Mouse (Mus musculus) gastrocnemius, postnatal 25 days (tissue): ENCODE measurements around the gene Prex1. TPM values are rescaled to one million over a fixed set of nuclear protein-coding genes. Genes with fewer than 3 reads are reported as not detected.

ENCODE experiments used
- DNase-seq: peaks from one replicate; pipeline ENCODE4 v3.0.0; 2022
- total RNA-seq, 2 experiments: library from RNA; stranded (reverse); gene quantifications; 1 replicate in 1 of 2; 2 replicates in 1 of 2; pipeline ENCODE4 v1.2.3; 2021

Prex1 gene
- total RNA-seq, 2 experiments from 2014 or later: 5.4 to 7.6 TPM

GRCm38 (mm10) chr2:166559531-166559930 is 154.1 kb downstream of the Prex1 start:
- DNase-seq: no peak

GRCm38 (mm10) chr2:166555508-166555907 is 158.1 kb downstream of the Prex1 start:
- no peak for DNase-seq

GRCm38 (mm10) chr2:166554169-166554505 is 159.5 kb downstream of the Prex1 start:
- no peak for DNase-seq

- no peak for DNase-seq
Observed at GRCm38 (mm10) chr2:166553502-166554168, 160.0 kb downstream of the Prex1 start.

GRCm38 (mm10) chr2:166552657-166553056 is 161.0 kb downstream of the Prex1 start:
- DNase-seq: no peak

- no peak for DNase-seq
Observed at GRCm38 (mm10) chr2:166551831-166552498, 161.7 kb downstream of the Prex1 start.

- DNase-seq: no peak
Observed at GRCm38 (mm10) chr2:166549871-166550270, 163.8 kb downstream of the Prex1 start.

GRCm38 (mm10) chr2:166549069-166549468 is 164.6 kb downstream of the Prex1 start:
- DNase-seq: no peak

- no peak for DNase-seq
Observed at GRCm38 (mm10) chr2:166545580-166545979, 168.1 kb downstream of the Prex1 start.

- no peak for DNase-seq
Observed at GRCm38 (mm10) chr2:166544575-166545251, 168.9 kb downstream of the Prex1 start.

- DNase-seq: no peak
Observed at GRCm38 (mm10) chr2:166541112-166541928, 172.3 kb downstream of the Prex1 start.

GRCm38 (mm10) chr2:166540216-166540615 is 173.4 kb downstream of the Prex1 start:
- no peak for DNase-seq

GRCm38 (mm10) chr2:166536896-166537295 is 176.7 kb downstream of the Prex1 start:
- DNase-seq: no peak

GRCm38 (mm10) chr2:166535519-166535918 is 178.1 kb downstream of the Prex1 start:
- DNase-seq: no peak

GRCm38 (mm10) chr2:166526204-166526603 is 187.4 kb downstream of the Prex1 start:
- no peak for DNase-seq

GRCm38 (mm10) chr2:166523156-166523890 is 190.3 kb downstream of the Prex1 start:
- DNase-seq: no peak

GRCm38 (mm10) chr2:166522612-166523120 is 191.0 kb downstream of the Prex1 start:
- DNase-seq: no peak

GRCm38 (mm10) chr2:166521878-166522611 is 191.6 kb downstream of the Prex1 start:
- no peak for DNase-seq

GRCm38 (mm10) chr2:166521461-166521860 is 192.2 kb downstream of the Prex1 start:
- DNase-seq: no peak

GRCm38 (mm10) chr2:166520536-166520935 is 193.1 kb downstream of the Prex1 start:
- no peak for DNase-seq
